Mouse (Mus musculus) limb, embryonic 11.5 days (tissue): ENCODE measurements around the gene H2-K1. TPM values are rescaled to one million over a fixed set of nuclear protein-coding genes. Genes with fewer than 3 reads are reported as not detected.
A peak's percentile ranks its signal among the peaks of the same experiment; 100 is the strongest.

ENCODE experiments used
- ATAC-seq: fragments of 200-750 bp; cut with Nextera tagmentation; 2 replicates; pipeline ENCODE4 v1.8.0; 2017; ENCODE audit warnings: low read depth; ENCODE audit not compliant: insufficient number of reproducible peaks, low FRiP score, low TSS enrichment
- DNase-seq: peaks from one replicate; pipeline ENCODE4 v3.0.0-alpha.2; 2015; ENCODE audit warnings: low spot score
- H3K27ac ChIP-seq: fragments of 300-500 bp; sonication (generic); replicated peaks from 2 replicates; pipeline ENCODE4 v1.5.1; 2014; ENCODE audit warnings: low read depth, mild to moderate bottlenecking, low read length
- H3K27me3 ChIP-seq: fragments of 300-500 bp; sonication (generic); 2 replicates; pipeline ENCODE4 v1.6.1; 2014; ENCODE audit warnings: mild to moderate bottlenecking, low read length, mixed read lengths; ENCODE audit not compliant: control insufficient read depth, insufficient read depth
- H3K36me3 ChIP-seq: fragments of 300-500 bp; sonication (generic); 2 replicates; pipeline ENCODE4 v1.6.1; 2014; ENCODE audit warnings: mild to moderate bottlenecking, low read length, moderate library complexity, mixed read lengths; ENCODE audit not compliant: control insufficient read depth, insufficient read depth
- H3K4me1 ChIP-seq: fragments of 300-500 bp; sonication (generic); 2 replicates; pipeline ENCODE4 v1.6.1; 2014; ENCODE audit warnings: low read length, mixed read lengths; ENCODE audit not compliant: control insufficient read depth, insufficient read depth
- H3K4me2 ChIP-seq: fragments of 300-500 bp; sonication (generic); 2 replicates; pipeline ENCODE4 v1.6.1; 2014; ENCODE audit warnings: low read depth, mild to moderate bottlenecking, moderate library complexity; ENCODE audit not compliant: severe bottlenecking
- H3K4me3 ChIP-seq: fragments of 300-500 bp; sonication (generic); 2 replicates; pipeline ENCODE4 v1.5.1; 2014; ENCODE audit warnings: low read depth, low read length
- H3K9ac ChIP-seq: fragments of 300-500 bp; sonication (generic); 2 replicates; pipeline ENCODE4 v1.6.1; 2014; ENCODE audit warnings: mild to moderate bottlenecking, low read length
- H3K9me3 ChIP-seq: fragments of 300-500 bp; sonication (generic); 2 replicates; pipeline ENCODE4 v1.6.1; 2016; ENCODE audit warnings: low read length; ENCODE audit not compliant: control insufficient read depth
- WGBS: fragments of 180-500 bp; shearing (Covaris S2); extraction: QIAGEN DNeasy Blood & Tissue Kit; methylation state at CpG from one replicate; pipeline ENCODE4 v1.1.7; 2014; 5-methylcytosine and 5-hydroxymethylcytosine counted together
- polyA plus RNA-seq: library from polyadenylated mRNA; unstranded; fragments of >200 nt; fragmentation: Nextera tagmentation; extraction: Ambion mirVana; gene quantifications from 2 replicates; pipeline ENCODE4 v1.2.1, GENCODE M21; 2014

H2-K1 gene
- polyA plus RNA-seq, 1 experiment from 2014 or later = 5.3 TPM

GRCm38 (mm10) chr17:34024317-34024821, 24.2 kb upstream of the H2-K1 start, which contains the start of gene Ring1:
Gene Ring1 (minus strand): TSS chr17:34024680.
- Histone ChIP-seq H3K4me1 (peaks cover 42% of the 10 kb centered on the region), H3K36me3 (peaks cover 26% of the 10 kb centered on the region)
- WGBS = under 1% methylated on average over 48 of the region's 58 CpGs

GRCm38 (mm10) chr17:34023678-34024077, 23.5 kb upstream of the H2-K1 start:
- Histone ChIP-seq H3K4me1 (peaks cover 38% of the 10 kb centered on the region), H3K9ac (no peak overlapping the region), H3K27me3 (no peaks in the 10 kb centered on the region), H3K4me2 (peak overlapping the region; percentile 92), H3K27ac (no peak overlapping the region), H3K9me3 (0 out of 2 replicates have a peak, but pooled peaks cover 3% of the 10 kb centered on the region), H3K4me3 (peak overlapping the region; percentile 93), H3K36me3 (peaks cover 19% of the 10 kb centered on the region)
- DNase-seq (no peak), ATAC-seq (no peak)
- WGBS = 69% methylated on average over 9 of the region's 9 CpGs

More at GRCm38 (mm10) chr17:34024317-34024821, 24.2 kb upstream of the H2-K1 start, which contains the start of gene Ring1:
- peak; percentile 56 for ATAC-seq
- peak within 1 kb of the TSS; percentile 91 for H3K9ac ChIP-seq
- 0 out of 2 replicates have a peak, but pooled peaks cover 3% of the 10 kb centered on the region for H3K9me3 ChIP-seq
- peak; percentile 92 for DNase-seq
- no peaks in the 10 kb centered on the region for H3K27me3 ChIP-seq
- H3K4me2 ChIP-seq = peak within 1 kb of the TSS; percentile 92
- H3K4me3 ChIP-seq = peak within 1 kb of the TSS; percentile 93
- peak within 1 kb of the TSS; percentile 86 for H3K27ac ChIP-seq

GRCm38 (mm10) chr17:34022987-34023386, 22.8 kb upstream of the H2-K1 start:
- Histone ChIP-seq H3K4me3 (no peak overlapping the region), H3K9ac (no peak overlapping the region), H3K4me2 (no peak overlapping the region), H3K9me3 (0 out of 2 replicates have a peak, but pooled peaks cover 3% of the 10 kb centered on the region), H3K36me3 (peaks cover 15% of the 10 kb centered on the region; the same call in 1 of the 2 replicates), H3K27ac (no peak overlapping the region), H3K27me3 (no peaks in the 10 kb centered on the region), H3K4me1 (peaks cover 32% of the 10 kb centered on the region)
- no peak for ATAC-seq
- WGBS = 95% methylated on average over 20 of the region's 20 CpGs
- DNase-seq = no peak

GRCm38 (mm10) chr17:34022414-34022783, 22.3 kb upstream of the H2-K1 start:
- Histone ChIP-seq H3K36me3 (peaks cover 15% of the 10 kb centered on the region; the same call in 1 of the 2 replicates), H3K27ac (no peak overlapping the region), H3K9ac (no peak overlapping the region), H3K4me1 (peaks cover 29% of the 10 kb centered on the region), H3K4me3 (no peak overlapping the region), H3K27me3 (no peaks in the 10 kb centered on the region), H3K4me2 (no peak overlapping the region), H3K9me3 (0 out of 2 replicates have a peak, but pooled peaks cover 3% of the 10 kb centered on the region)
- ATAC-seq (no peak), DNase-seq (no peak)
- 91% methylated on average over 10 of the region's 14 CpGs for WGBS

- H3K4me3 ChIP-seq = no peak overlapping the region
- H3K4me1 ChIP-seq = peaks cover 23% of the 10 kb centered on the region
- no peaks in the 10 kb centered on the region for H3K27me3 ChIP-seq
- WGBS = 95% methylated on average over 23 of the region's 23 CpGs
- peaks cover 15% of the 10 kb centered on the region; the same call in 1 of the 2 replicates for H3K36me3 ChIP-seq
- H3K27ac ChIP-seq = no peak overlapping the region
- no peak overlapping the region for H3K9ac ChIP-seq
- H3K9me3 ChIP-seq = 0 out of 2 replicates have a peak, but pooled peaks cover 3% of the 10 kb centered on the region
- DNase-seq = no peak
- no peak overlapping the region for H3K4me2 ChIP-seq
- no peak for ATAC-seq
Measured at GRCm38 (mm10) chr17:34021539-34022413, 21.6 kb upstream of the H2-K1 start.

- H3K4me1 ChIP-seq = no peaks in the 10 kb centered on the region
- no peak overlapping the region for H3K27ac ChIP-seq
- H3K27me3 ChIP-seq = no peaks in the 10 kb centered on the region
- 94% methylated on average over 8 of the region's 8 CpGs for WGBS
- H3K9ac ChIP-seq = no peak overlapping the region
- H3K4me2 ChIP-seq = no peak overlapping the region
- H3K4me3 ChIP-seq = no peak overlapping the region
- no peaks in the 10 kb centered on the region for H3K9me3 ChIP-seq
- ATAC-seq (no peak), DNase-seq (no peak)
- no peaks in the 10 kb centered on the region for H3K36me3 ChIP-seq
Measured at GRCm38 (mm10) chr17:34013436-34013835, 13.3 kb upstream of the H2-K1 start.

GRCm38 (mm10) chr17:34010156-34010555, 10.0 kb upstream of the H2-K1 start:
- Histone ChIP-seq H3K9me3 (no peaks in the 10 kb centered on the region), H3K4me1 (no peaks in the 10 kb centered on the region), H3K9ac (no peak overlapping the region), H3K27ac (no peak overlapping the region), H3K4me2 (no peak overlapping the region), H3K27me3 (no peaks in the 10 kb centered on the region), H3K4me3 (no peak overlapping the region), H3K36me3 (no peaks in the 10 kb centered on the region)
- no peak for ATAC-seq
- 70% methylated on average over 5 of the region's 5 CpGs for WGBS
- DNase-seq = no peak

- no peak overlapping the region for H3K4me2 ChIP-seq
- H3K27me3 ChIP-seq = no peaks in the 10 kb centered on the region
- DNase-seq = no peak
- H3K27ac ChIP-seq = no peak overlapping the region
- no peak overlapping the region for H3K9ac ChIP-seq
- no peak for ATAC-seq
- H3K9me3 ChIP-seq = no peaks in the 10 kb centered on the region
- H3K4me3 ChIP-seq = no peak overlapping the region
- WGBS = 47% methylated on average over 2 of the region's 2 CpGs
- H3K36me3 ChIP-seq = no peaks in the 10 kb centered on the region
- H3K4me1 ChIP-seq = no peaks in the 10 kb centered on the region
Measured at GRCm38 (mm10) chr17:34006570-34006969, 6.4 kb upstream of the H2-K1 start.
